Mouse (Mus musculus) monocyte, adult 2 months (primary cell): ENCODE results near the gene Gltpd2.
A peak's percentile ranks its signal among the peaks of the same experiment; 100 is the strongest.
"Not testable (repeated sequence)": the region's sequence is repeated elsewhere in the genome, so short reads cannot be mapped to it uniquely, and the experiment has no call there.

Experiments used
- DNase-seq, 2 experiments: peaks; one replicate each; pipeline ENCODE4 v3.0.0; 2022; ENCODE audit warnings: low spot score in 2 of 2, low read depth in 1 of 2

Gene Gltpd2

DNA sequence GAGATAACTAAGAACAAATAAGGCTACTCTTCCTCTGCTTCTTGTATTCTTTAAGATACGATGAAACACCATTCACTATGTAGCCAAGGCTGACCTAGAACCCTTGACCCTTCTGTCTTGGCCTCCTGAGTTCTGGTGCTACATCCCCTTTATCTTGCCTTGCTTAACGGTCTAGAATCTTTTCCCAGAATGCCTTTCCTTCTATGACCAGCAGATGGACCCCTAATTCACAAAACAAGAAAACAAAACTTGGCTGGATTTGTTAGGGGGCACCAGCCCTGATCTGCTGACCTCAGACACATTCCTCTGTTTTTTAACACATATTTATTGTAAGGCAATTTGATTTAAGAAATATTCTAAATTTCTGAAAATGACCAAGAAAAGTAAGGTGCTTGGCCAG lies 2.6 kb upstream of the Gltpd2 start:
- no peak for DNase-seq

- DNase-seq, result no peak
Observed at GRCm38 (mm10) chr11:70518436-70518835, 560 bp upstream of the Gltpd2 start.

- DNase-seq, result no peak
Observed at GRCm38 (mm10) chr11:70520178-70520769, 1.3 kb downstream of the Gltpd2 start.

DNA sequence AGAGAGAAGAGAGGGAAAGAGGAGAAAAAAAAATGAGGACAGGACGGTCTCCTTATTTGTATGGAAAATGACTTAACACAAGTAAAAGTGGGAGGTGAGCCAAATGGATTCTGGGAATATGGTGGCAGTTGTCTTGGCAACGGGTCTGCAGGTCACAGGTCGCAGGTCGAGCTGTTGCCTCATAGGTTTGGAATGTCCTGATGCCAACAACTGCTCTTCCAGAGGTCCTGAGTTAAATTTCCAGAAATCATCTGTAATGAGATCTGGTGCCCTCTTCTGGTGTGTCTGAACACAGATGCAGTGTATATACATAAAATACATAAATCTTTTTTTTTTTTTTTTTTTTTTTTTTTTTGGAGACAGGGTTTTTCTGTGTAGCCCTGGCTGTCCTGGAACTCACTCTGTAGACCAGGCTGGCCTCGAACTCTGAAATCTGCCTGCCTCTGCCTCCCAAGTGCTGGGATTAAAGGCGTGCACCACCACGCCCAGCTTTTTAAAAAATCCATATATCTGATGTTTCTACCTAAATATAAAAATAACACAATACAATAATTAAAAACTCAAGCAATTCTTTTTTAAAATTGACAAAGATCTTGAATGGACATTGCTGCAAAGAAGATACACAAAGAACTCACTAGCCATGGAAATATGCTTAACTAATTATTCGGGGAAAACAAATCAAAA lies 4.5 kb downstream of the Gltpd2 start:
- not testable (repeated sequence) for DNase-seq

GRCm38 (mm10) chr11:70524782-70525181 lies 5.8 kb downstream of the Gltpd2 start:
- no peak for DNase-seq

DNA sequence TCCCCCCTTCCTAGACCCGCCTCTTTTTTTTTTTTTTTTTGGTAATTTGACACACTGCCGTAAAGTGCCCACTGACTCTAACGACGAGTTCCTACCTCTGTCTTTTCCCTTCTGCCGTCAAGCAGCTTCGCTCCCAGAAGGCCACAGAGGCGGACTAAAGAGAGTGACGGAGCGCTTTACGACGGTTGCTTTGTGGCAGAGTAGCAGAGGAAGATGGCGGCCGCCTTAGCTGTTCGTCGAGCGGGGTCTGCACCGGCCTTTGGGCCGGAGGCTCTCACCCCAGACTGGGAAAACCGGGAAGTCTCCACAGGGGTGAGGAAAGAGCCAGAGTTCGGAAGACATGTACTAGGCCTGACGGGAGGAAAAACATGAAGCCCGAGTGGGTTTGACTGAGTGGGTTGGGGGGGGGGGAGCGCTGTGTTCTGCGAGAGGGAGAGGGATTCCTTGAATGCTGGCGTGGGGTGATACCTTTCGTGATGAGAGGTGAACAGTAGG lies 6.2 kb downstream of the Gltpd2 start, which contains the start of gene Psmb6:
Gene Psmb6 (plus strand): TSS at position 184 of the 495 bp plus-strand sequence.
- peak; percentile 77 to 78 for DNase-seq

DNA sequence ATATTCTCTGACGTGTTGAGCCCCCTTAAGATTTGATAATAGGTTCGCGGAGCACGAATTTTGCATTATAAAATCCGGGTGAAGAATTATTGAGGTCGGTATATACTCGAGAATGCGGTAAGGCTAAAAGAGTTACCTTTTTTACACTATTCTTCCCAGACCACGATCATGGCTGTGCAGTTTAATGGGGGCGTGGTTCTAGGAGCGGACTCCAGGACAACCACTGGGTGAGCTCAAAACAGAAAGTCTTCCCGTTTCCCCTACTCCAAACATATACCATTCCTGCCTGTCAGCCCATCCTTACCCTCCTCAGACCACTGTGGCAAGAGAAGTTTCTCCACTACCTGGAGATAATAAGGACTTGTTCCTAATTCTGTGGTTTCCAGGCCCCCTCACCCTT lies 6.7 kb downstream of the Gltpd2 start:
- no peak for DNase-seq

GRCm38 (mm10) chr11:70526211-70526610 lies 7.2 kb downstream of the Gltpd2 start:
- no peak for DNase-seq

- no peak for DNase-seq
Observed at GRCm38 (mm10) chr11:70528610-70529009, 9.6 kb downstream of the Gltpd2 start.

DNA sequence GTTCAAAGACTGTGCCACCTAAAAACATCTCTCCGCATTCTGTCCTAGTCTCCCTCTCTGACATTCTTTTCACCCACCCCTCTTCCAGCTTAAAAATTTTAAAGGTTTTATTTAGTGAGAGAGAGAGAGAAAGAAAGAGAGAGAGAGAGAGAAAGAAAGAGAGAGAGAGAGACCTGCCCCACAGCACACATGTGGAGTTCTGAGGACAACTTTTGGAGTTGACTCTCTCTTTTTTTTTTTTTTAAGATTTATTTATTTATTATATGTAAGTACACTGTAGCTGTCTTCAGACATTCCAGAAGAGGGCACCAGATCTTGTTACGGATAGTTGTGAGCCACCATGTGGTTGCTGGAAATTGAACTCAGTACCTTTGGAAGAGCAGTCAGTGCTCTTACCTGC lies 12.1 kb downstream of the Gltpd2 start:
- DNase-seq, result not testable (repeated sequence)

- DNase-seq, result no peak
Observed at GRCm38 (mm10) chr11:70532839-70533238, 13.8 kb downstream of the Gltpd2 start, which contains the start of gene Gm40193. TSS of gene Gm40193 (minus strand) at chr11:70532939.

DNA sequence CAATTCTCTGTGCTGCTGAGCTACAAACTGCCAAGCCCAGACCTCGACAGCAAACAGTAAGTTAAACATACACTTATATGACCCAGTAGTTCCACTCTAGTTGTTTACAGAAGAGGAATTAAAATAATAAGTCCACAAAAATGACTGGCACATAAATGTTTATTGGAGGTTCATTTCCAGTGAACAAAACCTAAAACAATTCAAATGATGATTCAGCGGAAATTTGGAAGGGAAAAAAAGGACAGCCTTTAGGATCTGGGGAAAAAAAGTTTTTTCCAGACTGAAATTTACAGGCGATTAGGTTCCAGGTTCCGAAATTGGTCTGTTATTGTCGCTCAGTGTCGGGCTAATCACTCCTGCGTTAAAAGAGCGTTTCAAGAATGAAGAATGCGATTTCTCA lies 20.4 kb downstream of the Gltpd2 start:
- no peak for DNase-seq

- peak; percentile 36 to 74 for DNase-seq
Observed at GRCm38 (mm10) chr11:70539877-70540587, 21.0 kb downstream of the Gltpd2 start, which contains the start of gene Pld2. TSS of gene Pld2 (plus strand) at chr11:70540064.

- no peak for DNase-seq
Observed at GRCm38 (mm10) chr11:70540928-70541327, 21.9 kb downstream of the Gltpd2 start.

DNA sequence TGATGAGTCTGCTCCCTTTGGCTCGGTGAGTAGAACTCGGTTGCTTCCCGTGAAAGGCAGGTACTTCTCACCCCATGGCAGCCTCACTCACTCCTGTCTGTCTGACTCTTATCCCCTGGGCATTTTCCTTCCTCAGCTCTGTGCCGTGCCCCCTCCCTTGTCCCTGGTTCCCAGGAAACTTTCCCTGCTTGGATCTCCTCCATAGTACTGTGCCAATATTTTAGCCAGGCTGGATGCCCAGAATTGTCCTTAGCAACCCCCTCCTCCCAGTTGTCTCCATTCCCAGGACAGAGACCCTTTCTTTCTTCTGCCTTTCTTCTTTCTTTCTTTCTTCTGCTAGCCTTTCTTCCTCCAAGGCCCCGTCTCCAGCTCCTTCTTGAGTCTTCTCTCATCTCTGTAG lies 22.4 kb downstream of the Gltpd2 start:
- DNase-seq, result no peak

DNA sequence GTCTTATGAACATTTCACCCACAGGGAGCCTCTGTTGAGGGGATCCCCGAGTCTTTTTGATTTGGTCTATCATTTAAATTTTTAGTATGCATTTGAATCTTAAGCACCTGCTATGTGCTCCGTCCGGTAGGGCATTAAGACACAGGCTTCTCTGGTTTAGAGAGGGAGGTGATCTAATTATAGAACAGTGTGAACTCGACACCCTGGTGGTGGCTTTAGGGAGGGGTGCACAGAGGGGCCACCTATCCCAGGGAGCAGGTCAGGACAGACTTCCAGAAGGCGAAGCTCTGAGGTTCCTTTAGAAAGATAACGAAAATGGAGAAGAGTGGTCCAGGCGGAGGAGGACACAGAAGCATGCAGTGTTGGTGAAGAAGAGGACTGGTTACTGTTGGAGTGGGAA lies 25.5 kb downstream of the Gltpd2 start:
- DNase-seq, result no peak

- no peak for DNase-seq
Observed at GRCm38 (mm10) chr11:70551526-70551925, 32.5 kb downstream of the Gltpd2 start.

DNA sequence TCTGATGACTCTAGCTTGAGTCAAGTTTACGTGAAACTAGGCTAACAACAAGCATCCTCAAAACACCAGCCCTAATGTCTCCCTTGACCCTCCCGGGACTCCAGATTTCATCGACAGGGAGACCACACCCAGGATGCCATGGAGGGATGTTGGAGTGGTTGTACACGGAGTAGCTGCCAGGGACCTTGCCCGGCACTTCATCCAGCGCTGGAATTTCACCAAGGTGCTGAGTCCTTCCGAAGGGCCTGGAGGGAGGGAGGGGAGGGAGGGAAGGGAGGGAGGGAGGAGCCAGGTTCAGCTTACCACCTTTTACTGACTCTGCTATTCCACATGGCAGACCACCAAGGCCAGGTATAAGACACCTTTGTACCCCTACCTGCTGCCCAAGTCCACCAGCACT lies 34.9 kb downstream of the Gltpd2 start:
- no peak for DNase-seq

DNA sequence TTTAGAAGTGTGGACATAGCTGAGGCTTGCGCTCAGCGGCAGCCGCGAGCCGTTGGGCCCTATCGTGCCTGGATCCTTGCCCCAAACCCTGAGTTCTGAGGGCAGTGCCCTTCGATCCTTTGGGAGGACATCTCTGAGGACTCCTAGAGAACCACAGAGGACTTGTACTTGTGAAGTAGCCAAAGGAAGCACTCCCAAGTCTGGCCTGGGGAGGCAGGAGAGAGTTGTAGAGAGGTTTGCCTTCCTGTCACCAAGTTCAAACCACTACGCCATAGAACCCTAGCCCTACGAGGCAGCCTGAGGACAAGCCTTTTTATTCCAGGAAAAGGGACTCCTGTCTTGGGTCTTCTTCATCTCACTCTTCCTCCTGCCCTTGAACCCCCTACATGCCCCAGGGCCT lies 38.5 kb downstream of the Gltpd2 start:
- DNase-seq, result no peak

DNA sequence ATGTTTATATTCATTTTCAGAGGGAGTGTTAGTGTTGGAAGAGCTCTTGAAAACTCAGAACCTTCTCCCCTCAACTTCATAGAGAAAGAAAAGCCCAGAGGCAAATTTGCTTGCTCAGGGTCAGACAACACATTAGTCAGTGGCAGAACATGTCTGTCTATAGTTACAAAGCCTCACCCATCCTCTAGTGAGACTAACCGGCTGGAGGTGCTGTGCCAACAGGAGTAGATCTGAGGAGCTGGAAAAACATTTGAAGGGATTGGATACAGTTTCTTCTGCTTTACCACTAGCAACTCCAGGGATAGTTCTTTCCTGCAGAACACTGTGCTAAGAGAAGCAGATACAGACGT lies 42.9 kb downstream of the Gltpd2 start:
- DNase-seq, result no peak

- peak in 1 of 2 experiments; percentile 51 for DNase-seq
Observed at GRCm38 (mm10) chr11:70562287-70562994, 43.4 kb downstream of the Gltpd2 start, which contains the start of gene Mink1. TSS of gene Mink1 (plus strand) at chr11:70562881.
